Mouse (Mus musculus) layer of hippocampus, postnatal 36 days (tissue): ENCODE measurements around the gene Tacc3. TPM values are rescaled to one million over a fixed set of nuclear protein-coding genes. Genes with fewer than 3 reads are reported as not detected.

Source experiments
- DNase-seq, 2 experiments: peaks; one replicate each; pipeline ENCODE4 v3.0.0; 2022
- total RNA-seq, 2 experiments: library from RNA; stranded (reverse); gene quantifications; 2 replicates each; pipeline ENCODE4 v1.2.3; 2021

Tacc3 gene
- total RNA-seq, 2 experiments from 2014 or later = 3.8 to 5.2 TPM

- no peak for DNase-seq
Measured at GRCm38 (mm10) chr5:33723019-33723640, 65.2 kb downstream of the Tacc3 start.

DNA sequence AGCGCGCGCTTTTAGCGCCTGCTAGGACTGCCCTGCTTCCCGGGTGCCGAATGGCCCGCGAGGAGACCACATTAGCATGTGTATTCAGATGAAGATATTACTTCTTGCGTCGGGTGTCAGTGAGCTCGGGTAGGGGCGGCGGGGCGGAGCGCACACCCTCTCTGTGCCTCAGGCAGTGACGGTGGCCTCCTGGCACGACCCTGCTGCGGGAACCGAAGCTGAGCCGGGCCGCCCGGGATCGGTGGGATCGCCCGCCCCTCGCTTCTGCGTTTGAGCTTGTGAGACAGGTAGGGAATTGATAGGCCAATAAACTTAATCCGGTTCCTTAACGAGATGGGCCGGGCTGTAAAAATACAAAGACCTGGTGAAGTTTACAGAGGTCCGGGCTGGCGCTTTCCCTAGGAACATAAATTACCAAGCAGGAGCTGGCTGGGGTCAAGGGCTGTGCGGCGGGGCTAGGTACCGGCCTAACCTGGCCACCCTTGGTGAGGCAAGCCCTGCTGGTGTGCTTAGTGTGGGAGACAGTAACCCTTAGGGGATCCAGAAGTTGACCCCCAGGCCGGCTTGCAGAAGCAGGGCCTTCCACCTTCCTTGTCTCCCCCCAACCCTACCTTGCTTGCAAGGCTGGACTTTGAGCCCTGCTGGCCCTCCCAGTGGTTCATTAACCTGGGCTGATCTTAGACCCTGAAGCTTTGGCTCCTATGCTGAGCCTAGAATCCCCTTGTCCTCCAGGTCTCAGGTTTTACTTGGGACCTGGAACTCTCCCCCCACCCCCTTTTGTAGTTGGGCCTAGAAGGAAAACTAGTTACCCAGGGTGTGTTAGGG, 65.9 kb downstream of the Tacc3 start:
- no peak for DNase-seq

- peak in 1 of 2 experiments; percentile 71 for DNase-seq
Measured at GRCm38 (mm10) chr5:33726081-33726647, 68.2 kb downstream of the Tacc3 start.

- no peak for DNase-seq
Measured at GRCm38 (mm10) chr5:33726891-33727290, 69.0 kb downstream of the Tacc3 start.

Other genes starting within 250 kb of the Tacc3 start
- not detected for gene Nkx1-1, start 224.2 kb upstream of the Tacc3 start, total RNA-seq
- gene Fam53a, start 28.5 kb upstream of the Tacc3 start, total RNA-seq = 10 to 100 TPM; 28.6 to 32.0 TPM
- 1 to 10 TPM in 1 of 2 experiments, under 1 TPM in 1; 0.70 to 1.3 TPM for gene Gm9903, start 28.2 kb upstream of the Tacc3 start, total RNA-seq
- 10 to 100 TPM; 21.0 to 21.1 TPM for gene Slbp, start 5.6 kb upstream of the Tacc3 start, total RNA-seq
- 10 to 100 TPM; 23.0 to 25.6 TPM for gene Tmem129, start 288 bp downstream of the Tacc3 start, total RNA-seq
- 100 to 1,000 TPM; 116 to 133 TPM for gene Fgfr3, start 63.5 kb downstream of the Tacc3 start, total RNA-seq
- gene Letm1, start 124.7 kb downstream of the Tacc3 start, total RNA-seq = 10 to 100 TPM; 94.3 to 95.3 TPM
- 100 to 1,000 TPM; 125 to 135 TPM for gene Nsd2, start 162.6 kb downstream of the Tacc3 start, total RNA-seq